In the genomic region with DNA sequence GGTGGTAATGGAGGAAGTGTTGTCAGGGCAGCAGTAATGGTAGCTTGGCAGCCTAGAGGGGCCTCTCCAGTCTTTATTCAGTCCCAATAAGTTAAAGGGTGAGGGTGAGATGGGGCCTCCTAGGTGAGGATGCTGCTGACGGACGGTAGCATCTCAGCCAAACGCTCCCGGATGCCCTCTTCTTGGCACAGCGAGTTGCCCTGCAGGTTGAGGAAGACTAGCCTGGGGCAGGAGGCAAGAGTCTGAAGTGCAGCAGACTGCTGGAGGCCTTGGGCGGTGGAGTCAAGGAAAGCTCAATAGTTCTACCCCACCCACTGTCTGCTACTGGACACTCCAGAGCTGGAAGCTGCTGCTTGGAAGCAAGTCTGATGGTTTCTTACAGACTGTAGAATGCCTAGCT, we compare ENCODE assay signal across 13 mouse cellular contexts.
"Had no signal": no experiment of that assay in that cellular context is flagged by ENCODE, and none has a peak within 500 bp of the region (broad histone marks: within the 10 kb centered on the region; RNA-seq: fewer than 3 reads in every experiment).

No protein-coding gene starts in this region.

- H3K27ac ChIP-seq: limb, embryonic 10.5 days; liver, embryonic 15.5 days; midbrain, embryonic 13.5 days; neural tube, embryonic 15.5 days had no signal

- H3K4me3 ChIP-seq: limb, embryonic 10.5 days; liver, embryonic 15.5 days; midbrain, embryonic 13.5 days; myocyte; neural tube, embryonic 15.5 days had no signal

- DNase-seq: lung, adult 2 months; lung, postnatal 36 days; right cerebral cortex, adult 18-20 months; right cerebral cortex, postnatal 25 days; thymus, postnatal 25 days had no signal

- ATAC-seq: intestine, embryonic 16.5 days; lung, postnatal 0 days; midbrain, embryonic 13.5 days had no signal

- H3K9ac ChIP-seq: liver, embryonic 15.5 days; midbrain, embryonic 13.5 days; neural tube, embryonic 15.5 days had no signal

- H3K9me3 ChIP-seq: limb, embryonic 10.5 days; liver, embryonic 15.5 days; midbrain, embryonic 13.5 days; neural tube, embryonic 15.5 days had no signal

- H3K4me2 ChIP-seq: liver, embryonic 11.5 days; liver, embryonic 15.5 days; midbrain, embryonic 13.5 days; neural tube, embryonic 15.5 days had no signal
